Mouse (Mus musculus) liver, adult 2 months (tissue): ENCODE results near the gene Serpina12. TPM values are rescaled to one million over a fixed set of nuclear protein-coding genes. Genes with fewer than 3 reads are reported as not detected.

Experiments used
- DNase-seq: peaks from one replicate; pipeline ENCODE4 v3.0.0-alpha.2; 2011; ENCODE audit warnings: low read depth, low spot score; ENCODE audit errors: extremely low read depth
- H3K27ac ChIP-seq: fragments of 200-500 bp; replicated peaks from 2 replicates; pipeline ENCODE4 v1.5.1; 2012; ENCODE audit warnings: low read depth, mild to moderate bottlenecking, control low read depth, inconsistent platforms, low read length; ENCODE audit not compliant: insufficient read depth
- H3K27me3 ChIP-seq: fragments of 200-500 bp; 2 replicates; pipeline ENCODE4 v1.6.1; 2012; ENCODE audit warnings: mild to moderate bottlenecking, moderate library complexity, low read length, inconsistent platforms; ENCODE audit not compliant: control insufficient read depth, insufficient read depth
- H3K36me3 ChIP-seq: fragments of 200-500 bp; 2 replicates; pipeline ENCODE4 v1.6.1; 2012; ENCODE audit warnings: low read length, inconsistent platforms; ENCODE audit not compliant: control insufficient read depth, insufficient read depth
- H3K4me1 ChIP-seq: fragments of 200-500 bp; 2 replicates; pipeline ENCODE4 v1.6.1; 2011; ENCODE audit warnings: low read length; ENCODE audit not compliant: control insufficient read depth, insufficient read depth
- H3K4me3 ChIP-seq: fragments of 200-500 bp; 2 replicates; pipeline ENCODE4 v1.5.1; 2011; ENCODE audit warnings: low read depth, mild to moderate bottlenecking, control low read depth, low read length, moderate library complexity; ENCODE audit not compliant: insufficient read depth
- H3K79me2 ChIP-seq: fragments of 200-500 bp; 2 replicates; pipeline ENCODE4 v1.6.1; 2012; ENCODE audit warnings: inconsistent platforms, mild to moderate bottlenecking, low read length, moderate library complexity; ENCODE audit not compliant: control insufficient read depth, insufficient read depth
- H3K9ac ChIP-seq: fragments of 200-500 bp; 2 replicates; pipeline ENCODE4 v1.6.1; 2012; ENCODE audit warnings: low read depth, mild to moderate bottlenecking, control low read depth, inconsistent platforms, low read length
- CTCF ChIP-seq: fragments of 200-500 bp; IDR thresholded peaks from 2 replicates; pipeline ENCODE4 v1.5.1; 2011; ENCODE audit warnings: low read depth, low read length, control low read depth
- POLR2A ChIP-seq: fragments of 200-500 bp; IDR thresholded peaks from 2 replicates; pipeline ENCODE4 v1.6.1; 2011; ENCODE audit warnings: low read length, control low read depth; ENCODE audit not compliant: insufficient read depth; ENCODE audit errors: extremely low read depth
- WGBS: fragments of 180-500 bp; shearing (Covaris S2); methylation state at CpG from one replicate; pipeline ENCODE4 v1.1.7; 2018; 5-methylcytosine and 5-hydroxymethylcytosine counted together
- polyA plus RNA-seq: library from polyadenylated mRNA; depleted of rRNA; stranded (reverse); fragments of >200 nt; gene quantifications from 2 replicates; pipeline ENCODE4 v1.2.3, GENCODE M21; 2012; rRNA removed
- total RNA-seq: library from RNA; depleted of rRNA; stranded (reverse); fragments of >200 nt; gene quantifications from 2 replicates; pipeline ENCODE4 v1.2.3, GENCODE M21; 2014; rRNA removed

The Serpina12 gene
- total and polyA plus RNA-seq, 2 experiments: 1.8 to 3.6 TPM

DNA sequence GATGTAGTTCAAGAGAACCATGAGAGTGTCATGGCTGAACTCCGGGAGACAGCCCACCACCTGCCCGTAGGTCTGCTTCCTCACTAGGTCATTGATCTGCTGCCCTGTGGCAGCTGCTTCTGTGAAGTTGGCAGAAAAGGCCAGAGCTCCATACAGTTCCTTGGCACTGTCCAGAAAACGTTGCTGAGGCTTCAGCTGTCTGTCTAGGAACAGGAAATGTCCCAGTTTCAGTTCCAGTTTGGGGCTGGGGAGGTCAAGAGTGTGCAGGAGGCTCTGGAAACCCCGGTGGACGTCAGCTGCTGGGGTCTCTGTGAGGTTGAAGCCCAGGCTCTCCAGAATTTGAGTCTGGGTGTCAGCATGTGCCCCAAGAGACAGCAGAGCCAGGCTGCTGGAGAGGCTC, 58.4 kb downstream of the Serpina12 start:
- H3K36me3 ChIP-seq: peaks cover 12% of the 10 kb centered on the region; the same call in 1 of the 2 replicates
- H3K79me2 ChIP-seq: no peaks in the 10 kb centered on the region; the same call in 1 of the 2 replicates
- no peaks in the 10 kb centered on the region for H3K27me3 ChIP-seq
- H3K4me1 ChIP-seq: peaks cover 38% of the 10 kb centered on the region
- WGBS: 5% methylated on average over 5 of the region's 5 CpGs
- H3K9ac ChIP-seq: peak overlapping the region; percentile 54; the same call in 1 of the 2 replicates
- DNase-seq: peak; percentile 50
- peak overlapping the region; percentile 64 for H3K27ac ChIP-seq
- TF ChIP-seq POLR2A (no peak), CTCF (no peak)
- H3K4me3 ChIP-seq: no peak overlapping the region

DNA sequence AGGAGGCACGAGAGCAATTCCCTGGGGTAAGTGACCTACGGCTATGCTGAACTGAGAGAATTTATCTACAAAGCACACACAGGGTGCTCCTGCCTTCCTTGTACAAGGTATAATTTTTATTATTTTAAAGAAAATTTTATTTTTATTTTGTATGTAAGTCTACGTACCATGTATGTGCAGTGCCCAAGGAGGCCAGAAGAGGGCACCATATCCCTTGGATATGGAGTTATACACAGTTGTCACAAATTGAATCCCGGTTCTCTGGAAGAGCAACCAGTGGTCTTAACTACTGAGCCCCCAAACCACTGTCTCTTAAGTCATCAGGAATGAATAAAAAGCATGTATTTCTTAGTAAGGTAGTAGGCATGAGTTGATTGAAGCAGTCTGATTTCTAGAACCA, 59.3 kb downstream of the Serpina12 start:
- Histone ChIP-seq H3K9ac (peak overlapping the region; percentile 54; the same call in 1 of the 2 replicates), H3K79me2 (no peaks in the 10 kb centered on the region; the same call in 1 of the 2 replicates), H3K36me3 (peaks cover 12% of the 10 kb centered on the region; the same call in 1 of the 2 replicates), H3K4me3 (no peak overlapping the region), H3K4me1 (peaks cover 30% of the 10 kb centered on the region), H3K27me3 (no peaks in the 10 kb centered on the region), H3K27ac (no peak overlapping the region)
- WGBS: 47% methylated on average over 4 of the region's 4 CpGs
- DNase-seq: peak; percentile 68
- TF ChIP-seq POLR2A: no peak
- TF ChIP-seq CTCF: peak; percentile 33

DNA sequence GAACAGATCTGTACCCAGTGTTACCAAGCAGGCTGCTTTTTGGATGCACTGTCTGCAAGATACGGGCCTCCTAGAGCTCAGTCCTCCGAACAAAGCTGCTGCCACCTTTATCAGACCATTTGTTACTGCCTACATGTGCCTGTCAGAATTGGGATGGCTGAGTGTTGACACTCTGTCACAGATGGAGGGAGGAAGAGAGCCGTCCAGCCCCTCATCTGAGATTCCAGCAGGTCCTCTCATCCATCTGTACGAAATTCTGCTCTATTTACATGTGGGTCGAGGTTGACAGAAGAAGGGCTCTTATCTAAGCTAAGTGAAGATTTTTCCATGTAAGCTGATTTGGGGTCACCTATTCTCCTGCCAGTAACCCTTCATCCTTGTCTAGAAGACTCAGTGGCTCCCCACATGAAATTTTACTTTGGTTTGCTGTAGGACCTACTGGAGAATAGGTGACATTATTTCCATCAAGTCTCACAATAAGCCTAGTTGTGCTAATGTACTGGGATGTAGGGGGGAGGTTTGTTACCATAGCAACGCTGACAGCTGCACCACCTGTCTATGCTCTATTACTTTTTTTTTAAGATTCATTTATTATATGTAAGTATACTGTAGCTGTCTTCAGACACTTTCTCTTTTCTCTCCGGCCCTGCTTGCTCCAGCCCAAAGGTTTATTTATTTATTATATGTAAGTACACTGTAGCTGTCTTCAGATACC, 62.4 kb downstream of the Serpina12 start:
- 74% methylated on average over 7 of the region's 7 CpGs for WGBS

More for the DNA sequence above, 62.4 kb downstream of the Serpina12 start:
- Histone ChIP-seq H3K4me3 (no peak overlapping the region), H3K27me3 (no peaks in the 10 kb centered on the region), H3K79me2 (no peaks in the 10 kb centered on the region; the same call in 1 of the 2 replicates), H3K27ac (no peak overlapping the region), H3K4me1 (peaks cover 31% of the 10 kb centered on the region; the same call in 1 of the 2 replicates), H3K9ac (no peak overlapping the region), H3K36me3 (peaks cover 12% of the 10 kb centered on the region; the same call in 1 of the 2 replicates)
- no peak for DNase-seq
- TF ChIP-seq CTCF (no peak), POLR2A (no peak)

Other genes starting within 250 kb of the Serpina12 start
- 9,611 and 9,715 TPM in 2 replicates for gene Serpina1b, start 214.1 kb downstream of the Serpina12 start, total RNA-seq
- gene Serpina1b, start 214.1 kb downstream of the Serpina12 start, polyA plus RNA-seq: 8,562 and 8,619 TPM in 2 replicates
- gene Serpina1a, start 180.9 kb downstream of the Serpina12 start, total RNA-seq: 6,488 and 8,697 TPM in 2 replicates
- gene Serpina1a, start 180.9 kb downstream of the Serpina12 start, polyA plus RNA-seq: 6,371 and 7,029 TPM in 2 replicates
- gene Serpina1c, start 139.6 kb downstream of the Serpina12 start, total RNA-seq: 6,010 and 6,410 TPM in 2 replicates
- 8,302 and 8,890 TPM in 2 replicates for gene Serpina1c, start 139.6 kb downstream of the Serpina12 start, polyA plus RNA-seq
- gene Serpina1e, start 85.5 kb downstream of the Serpina12 start, total RNA-seq: 1,162 and 7,105 TPM in 2 replicates
- gene Serpina1e, start 85.5 kb downstream of the Serpina12 start, polyA plus RNA-seq: 268 and 557 TPM in 2 replicates
- 47.7 and 49.9 TPM in 2 replicates for gene Serpina11, start 54.5 kb downstream of the Serpina12 start, total RNA-seq
- 107 and 114 TPM in 2 replicates for gene Serpina11, start 54.5 kb downstream of the Serpina12 start, polyA plus RNA-seq
- gene Serpina9, start 30.7 kb downstream of the Serpina12 start, total RNA-seq: 0.18 and 0.34 TPM in 2 replicates
- 0.11 and 1.3 TPM in 2 replicates for gene Serpina9, start 30.7 kb downstream of the Serpina12 start, polyA plus RNA-seq
- not detected in 2 replicates for gene Serpina5, start 56.7 kb upstream of the Serpina12 start, total RNA-seq
- gene Serpina5, start 56.7 kb upstream of the Serpina12 start, polyA plus RNA-seq: 0.04 TPM in 1 of 2 replicates, not detected in the other
- gene Serpina3a, start 68.3 kb upstream of the Serpina12 start, total RNA-seq: not detected in 2 replicates
- not detected in 2 replicates for gene Serpina3a, start 68.3 kb upstream of the Serpina12 start, polyA plus RNA-seq
- gene Serpina3b, start 83.6 kb upstream of the Serpina12 start, total RNA-seq: 0.09 TPM in 1 of 2 replicates, not detected in the other
- gene Serpina3b, start 83.6 kb upstream of the Serpina12 start, polyA plus RNA-seq: not detected in 2 replicates
- 0.20 TPM in 1 of 2 replicates, not detected in the other for gene Serpina3c, start 109.4 kb upstream of the Serpina12 start, total RNA-seq
- gene Serpina3c, start 109.4 kb upstream of the Serpina12 start, polyA plus RNA-seq: not detected in 2 replicates
- 2.9 TPM in 2 replicates for gene Serpina3f, start 170.1 kb upstream of the Serpina12 start, total RNA-seq
- 0.67 and 2.2 TPM in 2 replicates for gene Serpina3f, start 170.1 kb upstream of the Serpina12 start, polyA plus RNA-seq
- gene Serpina3g, start 191.8 kb upstream of the Serpina12 start, total RNA-seq: 19.1 and 20.7 TPM in 2 replicates
- gene Serpina3g, start 191.8 kb upstream of the Serpina12 start, polyA plus RNA-seq: 3.8 and 9.7 TPM in 2 replicates
- gene Serpina3i, start 218.7 kb upstream of the Serpina12 start, total RNA-seq: 0.20 and 0.46 TPM in 2 replicates
- gene Serpina3i, start 218.7 kb upstream of the Serpina12 start, polyA plus RNA-seq: 0.04 TPM in 1 of 2 replicates, not detected in the other